Mouse (Mus musculus) thymus, postnatal 10 days (tissue): ENCODE data around the gene Sost.

Source experiments
- DNase-seq, 2 experiments: peaks; one replicate each; pipeline ENCODE4 v3.0.0; 2021; ENCODE audit warnings: low spot score in 2 of 2

The Sost gene

DNA sequence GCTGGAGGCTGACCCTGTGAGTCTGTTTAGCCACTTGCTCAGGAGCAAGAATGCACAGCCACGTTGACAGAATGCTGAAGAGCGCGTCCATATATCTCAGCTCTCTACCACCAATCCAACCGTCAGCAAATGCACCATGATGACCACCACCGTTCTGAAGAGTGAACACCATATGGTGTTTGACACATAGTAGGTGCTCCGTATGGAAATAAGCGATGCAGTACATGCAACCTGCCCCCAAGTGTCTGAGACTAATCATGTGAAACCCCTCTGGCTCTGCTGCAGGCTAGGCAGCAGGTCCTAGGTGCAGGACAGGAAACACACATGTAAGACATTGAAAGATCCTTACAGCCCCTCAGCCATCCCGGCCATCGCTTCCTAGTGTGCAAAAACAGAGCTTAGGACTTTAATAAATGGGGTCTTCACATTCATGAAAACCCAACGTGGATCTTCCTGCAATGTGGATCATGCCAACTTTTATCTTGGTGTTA, 16.7 kb upstream of the Sost start:
- DNase-seq = no peak

- DNase-seq = no peak
Measured at GRCm38 (mm10) chr11:101982981-101983411, 16.2 kb upstream of the Sost start.

DNA sequence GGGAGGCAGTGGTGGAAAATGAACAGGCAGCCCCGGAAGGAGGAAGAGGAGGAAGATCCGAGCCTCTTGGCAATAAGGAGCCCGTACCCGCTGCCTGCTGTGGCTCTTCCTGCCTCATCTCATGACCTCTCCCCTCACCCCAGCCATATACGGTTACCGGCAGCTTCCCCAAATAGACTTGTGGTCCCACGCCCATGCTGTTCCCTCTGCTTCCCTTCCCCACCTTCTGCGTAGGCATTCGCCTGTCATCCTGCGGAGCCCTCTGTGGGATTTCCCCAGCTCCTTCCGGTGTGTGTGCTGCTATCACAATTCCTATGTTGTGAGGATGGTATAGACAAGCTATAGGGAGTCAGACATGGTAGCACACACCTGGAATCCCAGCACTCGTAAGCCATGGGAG, 15.0 kb upstream of the Sost start:
- no peak for DNase-seq

DNA sequence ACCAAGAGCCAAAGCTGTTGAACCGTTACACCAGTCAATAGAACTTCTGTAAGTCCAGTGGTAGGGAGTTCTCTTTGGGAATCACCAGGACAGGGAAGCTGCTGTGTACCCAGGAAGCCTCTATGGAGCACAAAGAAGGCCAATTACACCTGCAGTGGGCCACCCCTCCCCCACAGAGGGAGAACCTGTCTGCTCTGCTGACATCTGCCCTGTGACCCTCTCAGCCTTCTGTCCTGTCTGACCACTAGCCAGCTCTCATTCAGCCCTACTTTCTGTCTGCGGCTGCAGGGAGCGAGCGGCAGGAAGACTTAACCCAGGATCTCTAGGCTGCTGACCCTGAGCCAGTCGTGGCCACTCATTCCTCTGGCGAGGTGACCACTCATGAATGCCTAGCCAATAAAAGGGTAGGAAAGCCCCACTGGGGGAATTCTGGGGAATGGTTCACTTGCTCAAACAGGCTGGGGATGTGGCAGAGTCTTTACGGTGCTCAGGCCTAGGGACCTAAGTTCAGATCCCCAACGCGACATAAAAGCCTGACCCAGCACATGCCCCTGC, 13.9 kb upstream of the Sost start:
- no peak for DNase-seq

DNA sequence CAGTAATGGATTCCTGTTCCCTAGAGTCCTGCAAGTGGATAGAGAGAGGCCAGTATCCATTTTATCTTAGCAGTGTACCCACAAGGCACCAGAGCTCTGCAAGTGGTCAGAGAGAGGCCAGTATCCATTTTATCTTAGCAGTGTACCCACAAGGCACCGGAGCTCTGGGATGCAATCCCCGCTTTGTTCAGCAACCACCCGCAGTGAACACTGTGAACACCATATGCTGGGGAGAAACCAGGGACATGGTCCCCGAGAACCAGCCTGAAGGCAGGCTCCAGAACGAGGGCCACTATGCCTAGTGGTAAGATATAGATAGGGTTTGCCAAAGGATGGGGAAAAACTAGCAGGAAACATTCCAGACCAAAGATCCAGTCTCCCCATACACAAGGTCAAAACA, 12.3 kb upstream of the Sost start:
- DNase-seq = no peak

DNA sequence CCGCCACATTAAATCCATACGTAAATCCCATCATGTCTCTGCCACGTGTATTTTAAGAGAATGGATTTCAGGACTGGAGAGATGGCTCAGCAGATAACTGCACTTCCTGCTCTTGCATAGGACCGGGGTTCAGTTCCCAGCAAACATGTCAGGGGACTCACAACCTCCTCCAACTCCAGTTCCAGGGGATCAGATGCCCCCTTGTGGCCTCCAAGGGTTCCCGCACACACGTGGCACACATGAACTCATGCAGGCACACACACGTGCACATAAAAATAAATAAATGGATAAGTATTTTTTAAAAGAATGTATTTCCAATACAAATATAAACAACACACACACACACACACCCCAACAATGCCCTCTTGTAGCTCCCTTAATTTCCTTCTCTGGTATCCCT, 10.1 kb upstream of the Sost start:
- no peak for DNase-seq

DNA sequence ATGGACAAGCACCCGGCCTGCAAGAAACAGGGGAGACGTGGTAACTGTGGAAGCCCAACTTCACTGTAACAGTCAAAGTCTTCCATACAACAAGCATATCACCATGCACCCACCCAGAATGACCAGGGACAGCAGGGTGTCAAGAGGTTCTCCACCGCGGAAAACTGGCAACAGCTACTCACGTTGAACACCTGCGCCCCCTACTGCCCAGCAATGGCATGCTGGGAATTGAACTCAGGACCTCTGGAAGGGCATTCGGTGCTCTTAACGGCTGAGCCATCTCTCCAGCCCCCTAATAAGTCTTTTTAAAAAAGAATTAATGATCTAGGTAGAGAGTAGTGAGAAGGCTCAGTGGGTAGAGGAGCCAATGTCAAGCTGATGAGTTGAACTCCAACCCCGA, 8.1 kb upstream of the Sost start:
- no peak for DNase-seq

DNA sequence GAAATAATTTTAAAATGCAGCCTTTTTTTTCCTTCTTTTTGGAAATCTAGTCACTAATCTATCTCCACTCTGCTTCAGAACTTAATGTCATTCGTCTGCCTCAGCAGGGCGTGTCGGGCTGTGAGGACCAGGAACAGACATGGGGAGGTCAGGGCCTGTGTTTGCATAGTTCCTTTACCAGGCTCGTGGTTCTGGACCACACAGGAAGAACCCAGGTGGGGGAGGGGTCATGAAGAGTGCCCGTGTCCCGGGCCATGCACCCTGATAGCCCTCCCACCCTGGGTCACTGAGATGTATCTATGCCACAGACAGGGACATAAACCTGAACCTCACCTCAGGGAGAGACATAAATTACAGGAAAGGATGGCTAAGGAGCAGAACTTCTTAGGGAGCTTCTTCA, 7.4 kb upstream of the Sost start:
- no peak for DNase-seq

DNA sequence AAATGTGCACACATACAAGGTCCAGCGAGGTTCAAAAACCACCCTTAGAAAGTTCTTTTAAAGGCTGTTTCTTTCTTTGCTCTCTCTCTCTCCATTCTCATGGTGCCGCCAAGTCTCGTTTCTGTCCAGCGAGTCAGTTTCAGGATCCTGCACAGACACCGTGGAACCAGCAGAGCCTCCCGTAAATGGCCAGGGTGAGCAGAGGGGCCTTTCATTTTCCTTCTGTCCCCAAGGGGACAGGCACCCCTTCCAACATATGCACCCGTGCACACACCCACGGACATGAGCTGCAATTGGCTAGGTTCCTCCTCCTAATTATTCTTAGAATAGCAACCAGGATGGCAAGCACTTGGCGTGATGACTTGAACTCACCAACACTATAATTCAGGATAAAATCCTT, 6.7 kb upstream of the Sost start:
- no peak for DNase-seq

- no peak for DNase-seq
Measured at GRCm38 (mm10) chr11:101972651-101973050, 5.8 kb upstream of the Sost start.

DNA sequence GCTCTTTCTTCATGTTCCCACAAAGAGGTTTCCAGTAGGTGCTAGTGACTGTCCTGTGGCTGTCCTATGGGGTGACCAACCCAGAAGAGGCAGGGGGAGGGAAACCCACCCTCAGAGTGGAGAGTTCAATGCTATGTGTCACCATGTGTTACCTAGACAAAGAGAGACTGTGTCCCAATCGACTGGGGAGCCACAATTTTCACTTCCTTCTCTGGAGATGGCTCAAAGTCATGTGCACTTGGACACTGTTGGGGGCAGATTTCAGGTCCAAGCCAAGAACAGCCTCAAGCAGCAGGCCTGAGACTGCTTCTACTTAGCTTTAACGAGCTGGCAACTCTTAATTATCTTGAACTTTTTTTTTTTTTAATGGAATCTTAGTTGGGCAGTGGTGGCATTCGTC, 5.3 kb upstream of the Sost start:
- DNase-seq = no peak

DNA sequence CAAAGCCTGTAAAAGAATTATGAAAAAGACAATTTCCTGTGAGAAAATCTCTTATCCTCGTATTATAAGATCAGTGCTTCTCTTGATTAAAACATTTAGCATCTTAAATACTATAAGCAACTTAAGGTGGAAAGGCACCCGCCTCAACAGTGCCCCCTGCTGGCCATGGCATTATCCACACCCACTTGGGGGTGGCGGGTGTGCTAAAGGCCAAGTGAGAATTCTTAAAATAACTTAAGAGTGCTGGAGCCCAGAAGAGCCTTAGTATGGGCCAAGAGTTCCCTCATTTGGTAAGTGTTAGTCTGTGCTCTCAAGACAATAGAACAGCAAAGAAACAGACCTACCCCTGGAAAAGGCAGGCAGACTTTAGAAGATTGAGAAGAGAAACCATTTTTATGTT, 4.6 kb upstream of the Sost start:
- DNase-seq = peak in 1 of 2 experiments; percentile 28

DNA sequence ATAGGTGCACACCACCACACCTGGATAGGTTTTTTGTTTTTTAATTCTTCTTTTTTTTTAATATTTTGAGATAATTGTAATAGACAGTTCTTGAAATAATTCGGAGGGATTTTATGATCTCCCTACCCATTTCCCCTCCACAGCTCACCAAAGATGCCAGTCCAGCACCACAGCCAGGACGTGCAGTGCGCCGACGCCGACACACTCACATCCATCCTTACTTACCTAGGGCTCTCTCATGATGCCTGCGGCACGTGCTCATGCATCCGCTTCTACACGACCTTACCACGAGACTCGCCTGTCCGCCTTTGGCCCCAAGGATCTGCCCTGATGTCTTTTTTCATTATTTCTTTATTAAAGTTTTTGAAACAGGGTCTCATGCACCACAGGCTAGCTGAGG, 3.0 kb upstream of the Sost start:
- DNase-seq = no peak

DNA sequence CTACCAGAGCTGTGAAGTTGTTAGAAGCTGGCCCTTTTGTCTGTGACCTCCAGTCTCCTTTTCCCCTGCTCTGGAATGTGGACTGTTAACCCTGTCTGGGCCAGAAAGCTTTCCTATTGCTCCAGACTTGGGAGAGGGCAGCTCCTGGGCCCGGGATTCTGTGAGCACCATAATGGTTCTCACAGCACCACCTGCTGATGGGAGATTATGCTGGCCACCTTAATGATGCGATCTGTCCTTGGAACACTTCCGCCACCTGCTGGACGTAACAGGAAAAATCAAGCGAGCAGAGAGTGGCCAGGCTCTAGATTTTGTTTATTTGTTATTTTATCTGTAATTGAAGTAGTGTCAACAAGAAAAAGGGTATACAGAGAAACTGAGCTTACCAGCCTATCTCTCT, 2.0 kb upstream of the Sost start:
- peak; percentile 10 to 59 for DNase-seq

- DNase-seq = no peak
Measured at GRCm38 (mm10) chr11:101968311-101968710, 1.5 kb upstream of the Sost start.

- DNase-seq = no peak
Measured at GRCm38 (mm10) chr11:101965553-101965952, 1.3 kb downstream of the Sost start.

- no peak for DNase-seq
Measured at GRCm38 (mm10) chr11:101964647-101965046, 2.2 kb downstream of the Sost start.

- DNase-seq = no peak
Measured at GRCm38 (mm10) chr11:101963473-101964291, 3.1 kb downstream of the Sost start.

DNA sequence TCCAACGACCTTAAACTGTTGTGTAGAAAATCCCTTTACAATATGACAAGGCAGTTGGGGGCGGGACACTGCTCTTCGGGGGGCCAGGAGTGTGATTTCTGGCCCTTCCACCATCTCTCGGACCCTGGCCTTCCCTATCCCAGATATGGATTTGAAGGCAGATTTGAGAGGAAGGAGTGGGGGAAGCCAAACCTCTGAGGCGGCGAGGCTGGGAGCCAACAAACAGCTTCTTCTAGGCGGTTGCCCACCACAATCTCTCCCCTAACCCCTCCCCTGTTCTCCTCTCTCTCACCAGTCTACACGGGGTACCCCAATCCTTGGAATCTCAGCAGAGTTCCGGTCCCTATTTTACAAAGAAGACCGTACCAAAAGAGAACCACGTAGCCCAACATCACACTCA, 3.8 kb downstream of the Sost start:
- DNase-seq = no peak

GRCm38 (mm10) chr11:101957476-101957875, 9.3 kb downstream of the Sost start:
- DNase-seq = no peak

- no peak for DNase-seq
Measured at GRCm38 (mm10) chr11:101953441-101953840, 13.4 kb downstream of the Sost start.

- DNase-seq = no peak
Measured at GRCm38 (mm10) chr11:101952541-101953341, 14.1 kb downstream of the Sost start.

DNA sequence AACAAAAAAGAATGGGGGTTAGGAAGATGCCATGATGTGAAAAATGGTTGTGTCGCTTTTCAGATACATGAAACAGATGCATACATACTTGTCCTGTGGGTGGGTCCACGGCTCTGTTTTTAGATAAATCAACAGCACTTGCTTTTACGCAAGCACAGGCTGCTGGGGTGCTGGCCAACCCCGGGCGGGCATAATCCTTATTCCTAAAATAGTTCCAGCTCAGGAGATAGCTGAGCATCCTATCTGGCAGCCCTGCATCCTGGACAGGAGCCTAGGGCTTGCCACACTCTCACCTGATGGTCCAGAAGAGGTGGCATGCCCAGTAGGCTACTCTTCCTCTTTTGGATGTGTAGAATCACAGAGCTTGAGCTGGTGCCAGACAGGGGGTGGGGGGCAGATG, 16.8 kb downstream of the Sost start:
- DNase-seq = no peak
